Mouse (Mus musculus): ENCODE measurements at regions not wholly inside any gene's neighbourhood (a gene's known extent, or its start where the extent isn't known, plus 50 kb on each side); places are given as distances from the start of the nearest gene placed in this dataset.

DNA sequence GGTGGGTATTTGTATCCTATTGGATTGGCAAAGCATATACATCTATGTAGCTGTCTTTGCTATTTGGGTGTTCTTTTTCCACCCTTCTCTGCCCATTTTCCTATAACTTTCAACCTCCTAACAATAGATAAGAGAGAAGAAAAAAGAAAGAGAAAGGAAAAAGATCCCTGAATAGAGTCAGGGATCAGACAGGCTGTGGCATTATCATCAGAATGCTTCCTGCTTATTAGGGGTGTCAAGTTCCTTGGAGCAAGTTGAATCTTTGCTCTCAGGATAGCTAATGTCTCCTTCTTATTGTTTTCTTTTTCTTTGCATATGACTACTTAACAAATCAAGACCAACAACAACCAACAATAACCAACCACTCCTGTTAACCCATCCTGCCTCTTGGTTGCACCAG, 539.1 kb upstream of the Sall1 start:
- no peak for TF ChIP-seq CTCF (IDR thresholded peaks at IDR 0.05; ENCODE audit: extremely low read depth, insufficient read depth, insufficient read length, insufficient replicate concordance)
- TF ChIP-seq POLR2A (IDR thresholded peaks at IDR 0.05; ENCODE audit: low read depth, low read length) = no peak
